Comparison of ENCODE assay signal across 12 mouse cellular contexts in genomic region chr1:62720176-62720575, GRCm38 (mm10). TPM values are rescaled to one million over a fixed set of nuclear protein-coding genes. Genes with fewer than 3 reads are reported as not detected.
A peak's percentile ranks its signal among the peaks of the same experiment; 100 is the strongest.
DNase-seq lines count a peak whose midpoint lies in the region; ATAC-seq and TF ChIP-seq lines count a peak whose summit lies in the region.
"Had no signal": no experiment of that assay in that cellular context is flagged by ENCODE, and none has a peak within 500 bp of the region (broad histone marks: within the 10 kb centered on the region; RNA-seq: fewer than 3 reads in every experiment).

No protein-coding gene starts in this region.

- DNase-seq in forebrain, embryonic 10.5 days (ENCODE audit: extremely low spot score, low spot score), result no peak
- no peak for DNase-seq in kidney, postnatal 0 days (ENCODE audit: low spot score)
- no peak for DNase-seq in kidney, postnatal 4 days
- DNase-seq in Patski (ENCODE audit: low read depth, low spot score), result no peak
- no peak for DNase-seq in limb, embryonic 10.5 days (ENCODE audit: low spot score)
- no peak for DNase-seq in adrenal gland, postnatal 25 days

- H3K4me2 ChIP-seq in forebrain, embryonic 12.5 days, result no peak overlapping the region
- no peak overlapping the region for H3K4me2 ChIP-seq in kidney, postnatal 0 days (ENCODE audit: low read length)
- H3K4me2 ChIP-seq: heart, embryonic 15.5 days; limb, embryonic 15.5 days had no signal

- in situ Hi-C loops in Patski (cut with MboI; ENCODE audit: low pct_unique_long_range_greater_than_20kb), result loop anchor here (5.0 kb wide), 1 partner anchor 62 kb away; no protein-coding TSS in a partner anchor

- H3K9me3 ChIP-seq in forebrain, embryonic 10.5 days, result no peaks in the 10 kb centered on the region
- H3K9me3 ChIP-seq in forebrain, embryonic 12.5 days, result no peaks in the 10 kb centered on the region
- no peaks in the 10 kb centered on the region for H3K9me3 ChIP-seq in kidney, postnatal 0 days (replicated peaks; ENCODE audit: low read length)
- H3K9me3 ChIP-seq in limb, embryonic 10.5 days (replicated peaks), result no peaks in the 10 kb centered on the region
- H3K9me3 ChIP-seq: heart, embryonic 15.5 days; limb, embryonic 15.5 days had no signal

- POLR2A ChIA-PET in Patski (lab: Charles Lee), result interaction anchor here (0.6 to 1.4 kb wide), 2 partner anchors 9 to 1208 kb away, joined by 3 to 4 read pairs; no protein-coding TSS in a partner anchor

- 75% methylated on average over 3 of the region's 3 CpGs for WGBS in forebrain, embryonic 10.5 days
- 68% methylated on average over 3 of the region's 3 CpGs for WGBS in forebrain, embryonic 12.5 days
- 78% methylated on average over 3 of the region's 3 CpGs for WGBS in kidney, postnatal 0 days
- 77% methylated on average over 3 of the region's 3 CpGs for WGBS in limb, embryonic 10.5 days

- no peak for ATAC-seq in forebrain, embryonic 12.5 days (ENCODE audit: low FRiP score)
- ATAC-seq in kidney, postnatal 0 days (replicated peaks; ENCODE audit: low FRiP score, low read depth), result no peak
- ATAC-seq in Patski, result peak; percentile 32
- no peak for ATAC-seq in CD4-positive, CD25-positive, alpha-beta regulatory T cell, adult 4 months
- ATAC-seq: inflammation-experienced regulatory T-cells, adult 6 months had no signal

- no peak overlapping the region for H3K4me3 ChIP-seq in forebrain, embryonic 10.5 days
- no peak overlapping the region for H3K4me3 ChIP-seq in forebrain, embryonic 12.5 days (replicated peaks)
- no peak overlapping the region for H3K4me3 ChIP-seq in kidney, postnatal 0 days (replicated peaks; ENCODE audit: low read depth, low read length)
- no peak overlapping the region for H3K4me3 ChIP-seq in limb, embryonic 10.5 days
- H3K4me3 ChIP-seq: heart, embryonic 15.5 days; limb, embryonic 15.5 days had no signal

- H3K4me1 ChIP-seq in forebrain, embryonic 10.5 days, result peaks cover 58% of the 10 kb centered on the region
- H3K4me1 ChIP-seq in forebrain, embryonic 12.5 days, result peaks cover 29% of the 10 kb centered on the region
- H3K4me1 ChIP-seq in kidney, postnatal 0 days (replicated peaks; ENCODE audit: insufficient read depth, low read length), result peaks cover 3% of the 10 kb centered on the region; the same call in 1 of the 2 replicates
- peaks cover 74% of the 10 kb centered on the region for H3K4me1 ChIP-seq in limb, embryonic 10.5 days

- CTCF ChIA-PET in Patski (lab: Charles Lee), result interaction anchor here (3.0 kb wide), 1 partner anchor 14 kb away, joined by 16 read pairs; no protein-coding TSS in a partner anchor

- H3K36me3 ChIP-seq in forebrain, embryonic 10.5 days (replicated peaks), result peaks cover 8% of the 10 kb centered on the region; the same call in 1 of the 2 replicates
- H3K36me3 ChIP-seq in forebrain, embryonic 12.5 days (replicated peaks), result 0 out of 2 replicates have a peak, but pooled peaks cover 6% of the 10 kb centered on the region
- H3K36me3 ChIP-seq in kidney, postnatal 0 days (ENCODE audit: insufficient read depth, low read length), result 0 out of 2 replicates have a peak, but pooled peaks cover 4% of the 10 kb centered on the region
- peaks cover 70% of the 10 kb centered on the region for H3K36me3 ChIP-seq in limb, embryonic 10.5 days
- H3K36me3 ChIP-seq: heart, embryonic 15.5 days had no signal

- peak overlapping the region; percentile 30; the same call in 1 of the 2 replicates for H3K27ac ChIP-seq in forebrain, embryonic 10.5 days
- H3K27ac ChIP-seq in forebrain, embryonic 12.5 days, result no peak overlapping the region
- peak overlapping the region; percentile 31 for H3K27ac ChIP-seq in kidney, postnatal 0 days
- peak overlapping the region; percentile 61 for H3K27ac ChIP-seq in limb, embryonic 10.5 days
- H3K27ac ChIP-seq: limb, embryonic 15.5 days had no signal

- H3K27me3 ChIP-seq in forebrain, embryonic 10.5 days (ENCODE audit: poor library complexity, severe bottlenecking), result peaks cover 49% of the 10 kb centered on the region
- H3K27me3 ChIP-seq in forebrain, embryonic 12.5 days, result peaks cover 11% of the 10 kb centered on the region; the same call in 1 of the 2 replicates
- no peaks in the 10 kb centered on the region for H3K27me3 ChIP-seq in kidney, postnatal 0 days (ENCODE audit: insufficient read depth, low read length)
- no peaks in the 10 kb centered on the region for H3K27me3 ChIP-seq in Patski
- H3K27me3 ChIP-seq in limb, embryonic 10.5 days (ENCODE audit: low read depth, poor library complexity, severe bottlenecking), result no peaks in the 10 kb centered on the region
- H3K27me3 ChIP-seq: heart, embryonic 15.5 days; limb, embryonic 15.5 days had no signal

- H3K9ac ChIP-seq in forebrain, embryonic 12.5 days, result no peak overlapping the region
- no peak overlapping the region for H3K9ac ChIP-seq in kidney, postnatal 0 days (ENCODE audit: low read depth, low read length)
- H3K9ac ChIP-seq: heart, embryonic 15.5 days; limb, embryonic 15.5 days had no signal

- TF ChIP-seq CTCF in kidney, postnatal 0 days (IDR thresholded peaks at IDR 0.05; ENCODE audit: low read depth), result no peak
- no peak for TF ChIP-seq CTCF in Patski (IDR thresholded peaks at IDR 0.05)

RNA-seq across cellular contexts. Expression of gene Nrp2, which starts 17.1 kb away (rescaled TPM):
- 9.6 and 10.5 TPM in 2 replicates for polyA plus RNA-seq in forebrain, embryonic 10.5 days (2016; fragmentation: Nextera tagmentation; extraction: Ambion mirVana)
- polyA plus RNA-seq in forebrain, embryonic 12.5 days (2016; fragmentation: Nextera tagmentation; extraction: Ambion mirVana), result 31.1 and 33.1 TPM in 2 replicates
- 5.4 and 5.6 TPM in 2 replicates for polyA plus RNA-seq in kidney, postnatal 0 days (2015; fragmentation: Nextera tagmentation; extraction: Ambion mirVana)
- 80.4 TPM for polyA plus RNA-seq in Patski (2021)
- 31.7 and 54.7 TPM in 2 replicates for polyA plus RNA-seq in limb, embryonic 10.5 days (2016; fragmentation: Nextera tagmentation; extraction: Ambion mirVana)
- polyA plus RNA-seq in CD4-positive, CD25-positive, alpha-beta regulatory T cell, adult 4 months (2017; shearing (Covaris generic)), result under 1 TPM; 0.38 to 0.61 TPM
- total RNA-seq in adrenal gland, postnatal 25 days (2021), result 38.3 and 44.1 TPM in 2 replicates
- total RNA-seq: MEL had no signal
